ENCODE assay signal across 9 mouse cellular contexts in the genomic region with DNA sequence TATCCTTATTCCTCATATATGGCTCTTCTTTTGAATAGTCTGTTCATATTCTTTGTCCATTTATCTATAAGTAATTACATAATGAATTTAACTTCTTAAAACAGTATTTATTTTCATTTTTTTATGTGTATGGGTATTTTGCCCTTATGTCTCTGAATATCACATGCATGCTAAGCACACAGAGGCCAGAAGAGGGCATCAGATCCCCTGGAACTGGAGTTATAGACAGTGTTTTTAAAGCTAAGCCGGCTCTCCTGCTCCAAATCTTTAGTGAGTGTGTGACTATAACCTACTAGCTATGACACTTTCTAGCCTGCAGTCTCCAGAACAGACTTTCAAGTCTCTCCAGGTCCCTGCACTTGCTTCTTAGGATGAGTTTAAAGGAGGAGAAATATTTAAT.
DNase-seq lines count a peak whose midpoint lies in the region; ATAC-seq and TF ChIP-seq lines count a peak whose summit lies in the region.
"Had no signal": no experiment of that assay in that cellular context is flagged by ENCODE, and none has a peak within 500 bp of the region (broad histone marks: within the 10 kb centered on the region; RNA-seq: fewer than 3 reads in every experiment).

No protein-coding gene starts in this region.

- DNase-seq in heart, adult 18-20 months, result peak; percentile 27 to 63
- DNase-seq in heart, postnatal 25 days (ENCODE audit: low spot score), result no peak
- DNase-seq in midbrain, postnatal 0 days (ENCODE audit: low spot score), result peak; percentile 60
- peak; percentile 39 for DNase-seq in embryo, embryonic 11 days
- peak; percentile 62 to 75 for DNase-seq in left cerebral cortex, postnatal 25 days (ENCODE audit: low spot score in 2 of 2)
- DNase-seq in thymus, adult 2 months, result peak; percentile 76

- intact Hi-C loops in heart, postnatal 25 days (cut with DNase I), result loop anchor here (5.0 kb wide), 2 partner anchors 107 to 132 kb away; no protein-coding TSS in a partner anchor
- intact Hi-C loops in left cerebral cortex, postnatal 25 days (cut with DNase I), result loop anchor here (2.0 to 5.0 kb wide), 2 partner anchors 108 to 1253 kb away; no protein-coding TSS in a partner anchor

- no peak for TF ChIP-seq POLR2A in thymus, adult 2 months (IDR thresholded peaks at IDR 0.05; ENCODE audit: control insufficient read depth, extremely low read depth, insufficient read depth, low read length, poor library complexity)

- peaks cover 55% of the 10 kb centered on the region for H3K36me3 ChIP-seq in midbrain, postnatal 0 days (ENCODE audit: insufficient read depth, low read length)
- peaks cover 24% of the 10 kb centered on the region for H3K36me3 ChIP-seq in midbrain, embryonic 16.5 days (ENCODE audit: control insufficient read depth, insufficient read depth, low read length)
- peaks cover 43% of the 10 kb centered on the region for H3K36me3 ChIP-seq in thymus, adult 2 months (ENCODE audit: control insufficient read depth, insufficient read depth, low read length)

- WGBS in midbrain, postnatal 0 days, result 4% methylated on average over 1 of the region's 1 CpGs
- 26% methylated on average over 1 of the region's 1 CpGs for WGBS in midbrain, embryonic 16.5 days
- 11% methylated on average over 1 of the region's 1 CpGs for WGBS in thymus, adult 2 months

- no peak overlapping the region for H3K4me3 ChIP-seq in midbrain, postnatal 0 days (ENCODE audit: low read depth, low read length)
- no peak overlapping the region for H3K4me3 ChIP-seq in midbrain, embryonic 16.5 days (ENCODE audit: low read depth, low read length)
- no peak overlapping the region for H3K4me3 ChIP-seq in thymus, adult 2 months (ENCODE audit: control insufficient read depth, insufficient read depth, low read length)

- H3K4me1 ChIP-seq in midbrain, postnatal 0 days (ENCODE audit: insufficient read depth, low read length), result no peaks in the 10 kb centered on the region
- H3K4me1 ChIP-seq in midbrain, embryonic 16.5 days (ENCODE audit: control insufficient read depth, insufficient read depth, low read length), result no peaks in the 10 kb centered on the region
- peaks cover 17% of the 10 kb centered on the region for H3K4me1 ChIP-seq in thymus, adult 2 months (replicated peaks; ENCODE audit: control insufficient read depth, insufficient read depth, low read length)

- no peaks in the 10 kb centered on the region for H3K27me3 ChIP-seq in midbrain, postnatal 0 days (ENCODE audit: insufficient read depth, low read length)
- no peaks in the 10 kb centered on the region for H3K27me3 ChIP-seq in midbrain, embryonic 16.5 days (ENCODE audit: control insufficient read depth, insufficient read depth, low read depth, low read length)
- no peaks in the 10 kb centered on the region for H3K27me3 ChIP-seq in thymus, adult 2 months (ENCODE audit: control insufficient read depth, insufficient read depth, low read length)

- no peak overlapping the region for H3K4me2 ChIP-seq in midbrain, postnatal 0 days (ENCODE audit: low read depth, low read length, poor library complexity, severe bottlenecking)
- H3K4me2 ChIP-seq in midbrain, embryonic 16.5 days (ENCODE audit: low read length), result no peak overlapping the region

- H3K27ac ChIP-seq in midbrain, postnatal 0 days (ENCODE audit: low read depth, low read length), result no peak overlapping the region
- no peak overlapping the region for H3K27ac ChIP-seq in midbrain, embryonic 16.5 days (ENCODE audit: low read length)
- H3K27ac ChIP-seq in thymus, adult 2 months (ENCODE audit: control insufficient read depth, insufficient read depth, low read length), result no peak overlapping the region
- H3K27ac ChIP-seq: macrophage had no signal

- peak; percentile 81 for TF ChIP-seq CTCF in midbrain, postnatal 0 days (IDR thresholded peaks at IDR 0.05)
- no peak for TF ChIP-seq CTCF in thymus, adult 2 months (IDR thresholded peaks at IDR 0.05; ENCODE audit: borderline replicate concordance, control insufficient read depth, extremely low read depth, insufficient read depth, low read length, poor library complexity)

- no peaks in the 10 kb centered on the region for H3K9me3 ChIP-seq in midbrain, postnatal 0 days (ENCODE audit: low read length)
- no peaks in the 10 kb centered on the region for H3K9me3 ChIP-seq in midbrain, embryonic 16.5 days (replicated peaks; ENCODE audit: control insufficient read depth, low read length, poor library complexity, severe bottlenecking)

- no peak overlapping the region for H3K9ac ChIP-seq in midbrain, postnatal 0 days (replicated peaks; ENCODE audit: low read length, poor library complexity, severe bottlenecking)
- no peak overlapping the region for H3K9ac ChIP-seq in midbrain, embryonic 16.5 days (ENCODE audit: low read depth, low read length)

- no peak for ATAC-seq in midbrain, postnatal 0 days (ENCODE audit: low FRiP score)
- ATAC-seq in midbrain, embryonic 16.5 days, result no peak
- ATAC-seq in erythroblast, adult 5-6 weeks (replicated peaks; ENCODE audit: low FRiP score, poor library complexity, severe bottlenecking), result no peak
